Mouse (Mus musculus) small intestine, adult 2 months (tissue): ENCODE measurements around the gene Mpv17. TPM values are rescaled to one million over a fixed set of nuclear protein-coding genes. Genes with fewer than 3 reads are reported as not detected.

Experiments used
- H3K27ac ChIP-seq: fragments of 200-500 bp; 2 replicates; pipeline ENCODE4 v1.5.1; 2012; ENCODE audit warnings: low read depth, low read length, control low read depth, inconsistent platforms; ENCODE audit not compliant: insufficient read depth
- H3K27me3 ChIP-seq: fragments of 200-500 bp; 2 replicates; pipeline ENCODE4 v1.6.1; 2012; ENCODE audit warnings: mild to moderate bottlenecking, moderate library complexity, low read length, inconsistent platforms; ENCODE audit not compliant: control insufficient read depth, insufficient read depth
- H3K36me3 ChIP-seq: fragments of 200-500 bp; 2 replicates; pipeline ENCODE4 v1.6.1; 2012; ENCODE audit warnings: mild to moderate bottlenecking, low read length, control low read depth, inconsistent platforms; ENCODE audit not compliant: control insufficient read depth, insufficient read depth
- H3K4me1 ChIP-seq: fragments of 200-500 bp; 2 replicates; pipeline ENCODE4 v1.6.1; 2012; ENCODE audit warnings: low read length, inconsistent platforms, mixed read lengths; ENCODE audit not compliant: control insufficient read depth, insufficient read depth, insufficient read length
- H3K4me3 ChIP-seq: fragments of 200-500 bp; 2 replicates; pipeline ENCODE4 v1.5.1; 2012; ENCODE audit warnings: low read depth, mild to moderate bottlenecking, control low read depth, inconsistent platforms, low read length, moderate library complexity
- CTCF ChIP-seq: fragments of 200-500 bp; IDR thresholded peaks from 2 replicates; pipeline ENCODE4 v1.5.1; 2012; ENCODE audit warnings: low read depth, mild to moderate bottlenecking, control low read depth, inconsistent platforms, low read length, moderate library complexity, mixed read lengths; ENCODE audit not compliant: insufficient replicate concordance, insufficient read length; ENCODE audit errors: extremely low read depth
- POLR2A ChIP-seq: fragments of 200-500 bp; IDR thresholded peaks from 2 replicates; pipeline ENCODE4 v1.6.1; 2012; ENCODE audit warnings: low read depth, mild to moderate bottlenecking, control low read depth, inconsistent platforms, low read length, moderate library complexity
- WGBS: fragments of 180-500 bp; shearing (Covaris S2); methylation state at CpG from one replicate; pipeline ENCODE4 v1.1.7; 2018; 5-methylcytosine and 5-hydroxymethylcytosine counted together
- polyA plus RNA-seq: library from polyadenylated mRNA; depleted of rRNA; stranded (reverse); fragments of >200 nt; gene quantifications from 2 replicates; pipeline ENCODE4 v1.2.3, GENCODE M21; 2012

The Mpv17 gene
- polyA plus RNA-seq, 1 experiment = 33.2 TPM

DNA sequence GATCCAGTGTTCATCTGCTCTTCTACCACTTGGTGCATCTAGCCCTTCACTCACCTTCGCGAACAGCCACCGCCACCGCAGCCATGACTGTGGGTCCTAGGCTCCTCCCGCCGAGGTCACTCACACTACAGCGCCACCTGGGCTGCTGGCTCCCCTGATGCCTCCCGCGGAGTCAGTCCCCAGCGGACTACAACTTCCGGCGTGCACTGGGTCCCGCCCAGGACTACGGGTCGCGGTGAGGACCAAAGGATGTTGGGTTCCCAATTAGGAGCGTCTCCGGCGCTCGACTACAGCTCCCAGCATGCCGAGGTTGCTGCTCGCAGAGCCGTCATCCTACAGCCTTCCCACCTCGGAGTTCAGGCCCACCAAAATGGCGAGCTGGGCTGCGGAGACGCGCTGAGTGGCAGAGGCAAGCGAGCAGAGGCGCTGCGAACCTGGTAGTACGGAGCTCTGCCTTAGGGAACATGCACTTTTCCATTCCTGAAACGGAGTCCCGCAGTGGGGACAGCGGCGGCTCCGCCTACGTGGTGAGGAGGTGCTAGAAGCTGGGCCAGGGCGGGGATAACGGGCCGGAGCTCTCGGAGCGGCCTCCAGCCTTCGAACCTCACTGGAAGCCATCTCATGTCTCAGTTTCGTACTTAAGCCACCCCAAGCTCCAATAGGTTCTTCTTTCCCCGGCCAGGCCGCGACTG, 39.0 kb upstream of the Mpv17 start, which contains the start of the genes Snx17 and Eif2b4:
Gene Snx17 (plus strand): TSS at position 289 of the 692 bp plus-strand sequence.
Gene Eif2b4 (minus strand): TSS at position 492 of the 692 bp plus-strand sequence.
- Histone ChIP-seq H3K27ac (peak within 1 kb of the TSS; percentile 77), H3K4me1 (peaks cover 6% of the 10 kb centered on the region; the same call in 1 of the 2 replicates), H3K4me3 (peak within 1 kb of the TSS; percentile 91), H3K27me3 (no peaks in the 10 kb centered on the region), H3K36me3 (peaks cover 57% of the 10 kb centered on the region)
- under 1% methylated on average over 48 of the region's 48 CpGs for WGBS
- no peak for TF ChIP-seq CTCF
- peak; percentile 69 for TF ChIP-seq POLR2A

DNA sequence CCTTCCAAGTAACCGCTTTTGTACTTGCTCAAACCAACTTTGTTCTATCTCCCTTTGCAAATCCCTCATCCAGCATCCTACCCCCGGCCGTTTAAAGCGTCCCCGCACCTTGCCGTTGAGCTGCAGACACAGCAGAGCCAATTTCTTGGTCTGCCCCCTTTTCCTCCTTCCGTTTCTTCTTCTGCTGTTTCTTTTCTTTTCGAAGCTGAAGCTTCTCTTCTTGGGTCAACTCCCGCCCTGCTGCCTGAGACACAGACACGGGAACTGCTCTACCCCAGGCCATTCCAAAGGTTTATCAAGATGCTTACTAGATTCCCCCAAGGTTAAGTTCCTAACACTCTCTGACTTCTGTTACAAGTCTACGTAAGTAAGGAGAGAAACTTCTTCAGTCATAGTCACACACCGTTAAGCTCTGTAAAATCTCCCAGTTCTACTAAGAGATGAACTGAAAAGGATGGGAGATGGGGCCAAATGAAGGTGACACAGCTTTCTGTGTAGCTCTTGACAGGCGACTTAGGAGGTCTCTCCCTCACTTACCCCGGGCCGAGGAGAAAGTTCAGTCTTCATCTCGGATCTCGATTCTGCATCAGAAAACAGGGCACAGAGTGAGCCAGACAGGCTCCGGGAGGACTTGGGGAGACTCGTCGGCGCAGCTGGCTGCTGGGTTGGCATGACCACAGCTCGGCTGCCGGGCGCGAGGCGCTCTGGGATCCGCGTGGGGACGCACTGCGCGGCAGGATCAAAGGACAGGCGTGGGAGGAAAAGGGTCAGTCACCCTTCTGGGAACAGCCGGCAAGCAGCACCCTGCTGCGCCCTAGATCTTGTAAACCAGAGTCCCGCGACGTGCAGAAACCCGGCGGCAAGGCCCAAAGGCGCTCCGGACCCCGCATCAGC, 38.2 kb upstream of the Mpv17 start:
- Histone ChIP-seq H3K27ac (peak overlapping the region; percentile 68), H3K4me1 (peaks cover 6% of the 10 kb centered on the region; the same call in 1 of the 2 replicates), H3K27me3 (no peaks in the 10 kb centered on the region), H3K4me3 (peak overlapping the region; percentile 91), H3K36me3 (peaks cover 56% of the 10 kb centered on the region)
- WGBS = 6% methylated on average over 42 of the region's 42 CpGs
- TF ChIP-seq CTCF (no peak), POLR2A (no peak)

DNA sequence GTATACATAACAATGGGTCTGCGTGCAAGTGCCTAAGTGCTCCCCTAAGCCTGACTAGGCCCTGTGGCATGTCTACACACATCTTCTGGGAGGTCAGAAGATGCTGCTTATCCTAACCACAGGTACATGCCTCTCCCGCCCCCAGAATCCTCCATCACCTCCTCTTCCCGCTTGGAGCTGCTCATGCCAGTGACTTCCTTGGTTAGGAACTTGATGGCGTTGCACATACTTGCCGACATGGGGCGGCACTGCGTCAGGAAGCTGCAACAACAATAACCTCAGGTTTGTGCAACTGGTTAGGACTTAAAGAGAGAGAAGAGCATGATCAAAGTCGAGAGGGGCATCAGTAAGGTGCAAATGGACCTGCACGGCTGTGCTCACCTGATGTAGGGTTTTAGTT, 36.1 kb upstream of the Mpv17 start:
- no peak overlapping the region for H3K27ac ChIP-seq
- 91% methylated on average over 9 of the region's 9 CpGs for WGBS
- H3K27me3 ChIP-seq = no peaks in the 10 kb centered on the region
- H3K4me3 ChIP-seq = no peak overlapping the region
- peaks cover 41% of the 10 kb centered on the region for H3K36me3 ChIP-seq
- TF ChIP-seq POLR2A (no peak), CTCF (no peak)
- peaks cover 6% of the 10 kb centered on the region; the same call in 1 of the 2 replicates for H3K4me1 ChIP-seq

DNA sequence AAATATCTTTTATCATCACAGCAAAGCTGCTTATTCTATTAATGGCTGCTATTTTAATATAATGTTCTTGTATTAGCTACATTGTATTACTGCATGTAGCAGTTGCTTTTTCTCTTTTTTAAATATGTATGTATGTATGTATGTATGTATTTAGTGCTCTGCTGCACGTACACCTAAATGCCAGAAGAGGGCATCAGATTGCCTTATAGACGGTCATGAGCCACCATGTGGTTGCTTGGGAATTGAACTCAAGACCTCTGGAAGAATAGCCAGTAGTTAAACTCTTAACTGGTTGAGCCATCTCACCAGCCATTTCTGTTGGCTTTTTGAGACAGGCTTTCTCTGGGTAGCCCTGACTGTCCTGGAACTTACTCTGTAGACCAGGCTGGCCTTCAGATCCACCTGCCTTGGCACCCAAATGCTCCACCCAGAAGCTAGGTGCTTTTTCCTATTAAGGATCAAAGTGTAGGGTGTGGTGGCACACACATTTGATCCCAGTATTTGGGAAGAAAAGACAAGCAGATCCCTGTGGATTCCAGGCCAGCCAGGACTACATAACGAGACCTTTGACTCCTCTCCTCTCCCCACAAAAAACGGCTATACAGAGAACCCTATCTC, 34.3 kb upstream of the Mpv17 start:
- Histone ChIP-seq H3K27ac (no peak overlapping the region), H3K4me3 (no peak overlapping the region), H3K4me1 (peaks cover 6% of the 10 kb centered on the region; the same call in 1 of the 2 replicates), H3K36me3 (peaks cover 37% of the 10 kb centered on the region), H3K27me3 (no peaks in the 10 kb centered on the region)
- TF ChIP-seq POLR2A (no peak), CTCF (no peak)
- 74% methylated on average over 4 of the region's 4 CpGs for WGBS

DNA sequence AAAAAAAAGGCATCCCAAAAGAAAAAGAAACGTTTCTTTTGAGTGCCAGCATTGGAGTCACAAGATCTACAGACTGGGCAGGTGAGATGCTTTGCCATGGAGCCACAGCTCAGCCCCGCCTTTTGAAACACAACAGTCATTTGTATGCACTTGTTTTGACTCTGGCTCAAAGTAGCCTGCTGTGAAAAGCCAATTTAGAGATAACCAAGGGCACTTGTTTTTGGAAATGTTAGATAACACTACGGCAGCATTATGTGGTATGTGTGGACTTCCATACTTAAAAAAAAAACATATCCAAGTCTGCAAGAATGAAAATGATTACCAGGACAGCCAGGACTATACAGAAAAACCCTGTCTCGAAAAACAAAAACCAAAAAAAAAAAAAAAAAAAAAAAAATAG, 29.6 kb upstream of the Mpv17 start:
- H3K27me3 ChIP-seq = no peaks in the 10 kb centered on the region
- no peak overlapping the region for H3K27ac ChIP-seq
- TF ChIP-seq CTCF (no peak), POLR2A (no peak)
- no peak overlapping the region for H3K4me3 ChIP-seq
- peaks cover 17% of the 10 kb centered on the region for H3K36me3 ChIP-seq
- 58% methylated on average over 4 of the region's 4 CpGs for WGBS
- H3K4me1 ChIP-seq = peaks cover 2% of the 10 kb centered on the region; the same call in 1 of the 2 replicates

DNA sequence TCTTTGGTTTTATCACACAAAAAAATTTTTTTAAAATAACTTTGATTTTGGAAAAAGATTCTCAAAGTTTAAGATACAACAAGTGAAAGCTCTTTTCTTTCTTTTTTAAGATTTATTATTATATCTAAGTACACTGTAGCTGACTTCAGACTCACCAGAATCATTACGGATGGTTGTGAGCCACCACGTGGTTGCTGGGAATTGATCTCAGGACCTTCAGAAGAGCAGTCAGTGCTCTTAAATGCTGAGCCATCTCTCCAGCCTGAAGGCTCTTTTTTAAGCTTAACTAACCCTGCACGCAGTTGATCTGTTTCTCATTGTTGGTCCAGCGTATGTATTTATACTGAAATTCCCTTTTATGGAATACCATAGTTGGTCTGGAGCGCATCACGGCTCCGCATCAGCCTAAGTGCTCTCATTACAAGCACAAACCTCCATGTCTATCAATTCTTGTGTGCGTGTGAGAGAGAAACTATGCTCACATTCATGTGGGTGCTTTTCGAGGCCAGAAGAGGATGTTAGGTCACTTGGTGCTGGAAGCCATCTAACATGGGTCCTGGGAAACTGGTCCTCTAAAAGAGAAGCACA, 27.2 kb upstream of the Mpv17 start:
- H3K4me3 ChIP-seq = no peak overlapping the region
- H3K36me3 ChIP-seq = no peaks in the 10 kb centered on the region
- WGBS = 92% methylated on average over 9 of the region's 9 CpGs
- H3K4me1 ChIP-seq = peaks cover 2% of the 10 kb centered on the region; the same call in 1 of the 2 replicates
- H3K27me3 ChIP-seq = no peaks in the 10 kb centered on the region
- H3K27ac ChIP-seq = no peak overlapping the region
- no peak for TF ChIP-seq CTCF
- no peak for TF ChIP-seq POLR2A
